Mouse (Mus musculus): ENCODE results near the gene Ttll10. TPM values are rescaled to one million over a fixed set of nuclear protein-coding genes. Genes with fewer than 3 reads are reported as not detected.
A peak's percentile ranks its signal among the peaks of the same experiment; 100 is the strongest.

Gene Ttll10
- polyA plus RNA-seq, 1 experiment, result not detected

- Histone ChIP-seq H3K27me3 (ENCODE audit: control insufficient read depth, insufficient read depth, low read length) (no peaks in the 10 kb centered on the region), H3K27ac (ENCODE audit: insufficient read depth, low read length) (no peak overlapping the region), H3K36me3 (ENCODE audit: control insufficient read depth, insufficient read depth, low read length) (no peaks in the 10 kb centered on the region), H3K4me1 (ENCODE audit: control insufficient read depth, insufficient read depth, insufficient read length) (peaks cover 6% of the 10 kb centered on the region; the same call in 1 of the 2 replicates), H3K4me3 (ENCODE audit: extremely low read depth, insufficient read depth, insufficient read length) (no peak overlapping the region)
- DNase-seq (ENCODE audit: low read depth in 1 of 2, low spot score in 2 of 2), result no peak
- WGBS, result 81% methylated on average over 5 of the region's 5 CpGs
- TF ChIP-seq POLR2A (IDR thresholded peaks at IDR 0.05; ENCODE audit: low read depth, low read length) (no peak), CTCF (IDR thresholded peaks at IDR 0.05; ENCODE audit: extremely low read depth, insufficient read depth, insufficient read length, insufficient replicate concordance) (no peak)
Observed at GRCm38 (mm10) chr4:156083348-156083747, 24.1 kb upstream of the Ttll10 start.

DNA sequence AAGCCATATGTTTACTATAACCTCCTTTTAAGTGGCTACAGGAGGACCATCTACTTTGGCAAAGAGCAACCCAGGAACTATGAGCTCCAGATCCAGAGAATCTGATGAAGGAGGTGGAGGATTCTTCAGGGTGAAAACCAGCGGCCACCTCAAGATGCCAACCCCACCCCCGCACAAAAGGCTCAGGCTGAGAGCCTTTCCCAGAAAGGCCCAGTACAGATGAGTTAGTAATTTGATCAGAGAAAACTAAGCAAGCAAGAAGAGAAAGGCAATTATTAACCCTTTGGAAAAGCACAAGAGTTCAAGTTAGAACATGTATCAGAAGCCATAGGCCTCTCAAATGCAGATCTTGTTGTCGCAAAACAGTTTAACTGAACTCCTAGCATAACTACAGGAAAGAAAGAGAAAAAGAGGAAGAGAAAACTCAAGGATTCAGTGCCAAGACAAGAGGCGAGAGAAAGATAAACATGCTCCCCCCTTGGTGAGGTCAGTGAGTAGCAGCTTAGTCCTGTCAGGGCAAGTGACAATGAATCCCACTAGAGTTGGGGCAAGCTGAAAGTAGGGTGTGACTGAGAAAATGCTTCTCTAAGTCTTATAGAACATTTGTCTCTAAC lies 23.5 kb upstream of the Ttll10 start:
- no peak overlapping the region for H3K4me3 ChIP-seq (ENCODE audit: extremely low read depth, insufficient read depth, insufficient read length)
- H3K36me3 ChIP-seq (ENCODE audit: control insufficient read depth, insufficient read depth, low read length), result no peaks in the 10 kb centered on the region
- 68% methylated on average over 4 of the region's 4 CpGs for WGBS
- no peak overlapping the region for H3K27ac ChIP-seq (ENCODE audit: insufficient read depth, low read length)
- H3K27me3 ChIP-seq (ENCODE audit: control insufficient read depth, insufficient read depth, low read length), result no peaks in the 10 kb centered on the region
- no peak for TF ChIP-seq POLR2A (IDR thresholded peaks at IDR 0.05; ENCODE audit: low read depth, low read length)
- TF ChIP-seq CTCF (IDR thresholded peaks at IDR 0.05; ENCODE audit: extremely low read depth, insufficient read depth, insufficient read length, insufficient replicate concordance), result no peak
- DNase-seq (ENCODE audit: low read depth in 1 of 2, low spot score in 2 of 2), result no peak
- H3K4me1 ChIP-seq (ENCODE audit: control insufficient read depth, insufficient read depth, insufficient read length), result peaks cover 9% of the 10 kb centered on the region

GRCm38 (mm10) chr4:156077499-156078301 lies 18.5 kb upstream of the Ttll10 start:
- DNase-seq (ENCODE audit: low read depth in 1 of 2, low spot score in 2 of 2), result peak; percentile 38 to 56
- peak; percentile 38 for TF ChIP-seq POLR2A (IDR thresholded peaks at IDR 0.05; ENCODE audit: low read depth, low read length)
- TF ChIP-seq CTCF (IDR thresholded peaks at IDR 0.05; ENCODE audit: extremely low read depth, insufficient read depth, insufficient read length, insufficient replicate concordance), result no peak
- Histone ChIP-seq H3K27me3 (ENCODE audit: control insufficient read depth, insufficient read depth, low read length) (no peaks in the 10 kb centered on the region), H3K4me1 (ENCODE audit: control insufficient read depth, insufficient read depth, insufficient read length) (peaks cover 5% of the 10 kb centered on the region), H3K27ac (ENCODE audit: insufficient read depth, low read length) (peak overlapping the region; percentile 65), H3K36me3 (ENCODE audit: control insufficient read depth, insufficient read depth, low read length) (no peaks in the 10 kb centered on the region), H3K4me3 (ENCODE audit: extremely low read depth, insufficient read depth, insufficient read length) (peak overlapping the region; percentile 63)
- WGBS, result 2% methylated on average over 58 of the region's 58 CpGs

DNA sequence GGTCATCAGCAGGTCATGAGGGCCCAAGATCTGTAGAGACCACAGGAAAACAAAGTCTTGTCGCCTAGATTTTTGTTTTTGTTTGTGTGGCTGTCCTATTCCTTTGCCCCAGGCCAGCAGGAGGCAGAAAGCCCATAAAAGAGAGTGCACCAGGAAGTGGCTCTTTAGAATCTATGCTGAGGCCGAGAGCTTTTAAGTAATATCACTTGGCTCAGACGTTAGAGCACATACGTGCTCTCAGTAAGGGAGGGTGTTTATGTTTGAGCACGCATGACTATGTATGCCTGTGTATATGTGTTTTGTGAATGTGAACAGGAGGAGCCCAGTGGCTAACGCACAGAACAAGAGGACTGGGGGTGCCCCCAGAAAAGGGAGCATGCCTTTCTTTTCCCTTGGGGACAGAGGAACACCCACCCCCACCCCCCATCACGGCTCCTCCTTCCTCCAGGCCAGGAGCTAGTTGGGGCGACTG lies 17.7 kb upstream of the Ttll10 start:
- 3% methylated on average over 8 of the region's 8 CpGs for WGBS
- peak overlapping the region; percentile 65 for H3K27ac ChIP-seq (ENCODE audit: insufficient read depth, low read length)
- peak overlapping the region; percentile 63 for H3K4me3 ChIP-seq (ENCODE audit: extremely low read depth, insufficient read depth, insufficient read length)
- H3K27me3 ChIP-seq (ENCODE audit: control insufficient read depth, insufficient read depth, low read length), result no peaks in the 10 kb centered on the region
- DNase-seq (ENCODE audit: low read depth in 1 of 2, low spot score in 2 of 2), result peak in 1 of 2 experiments; percentile 35
- no peak for TF ChIP-seq CTCF (IDR thresholded peaks at IDR 0.05; ENCODE audit: extremely low read depth, insufficient read depth, insufficient read length, insufficient replicate concordance)
- TF ChIP-seq POLR2A (IDR thresholded peaks at IDR 0.05; ENCODE audit: low read depth, low read length), result peak; percentile 42; the same call in 1 of the 2 replicates
- H3K36me3 ChIP-seq (ENCODE audit: control insufficient read depth, insufficient read depth, low read length), result no peaks in the 10 kb centered on the region
- H3K4me1 ChIP-seq (ENCODE audit: control insufficient read depth, insufficient read depth, insufficient read length), result peaks cover 5% of the 10 kb centered on the region

DNA sequence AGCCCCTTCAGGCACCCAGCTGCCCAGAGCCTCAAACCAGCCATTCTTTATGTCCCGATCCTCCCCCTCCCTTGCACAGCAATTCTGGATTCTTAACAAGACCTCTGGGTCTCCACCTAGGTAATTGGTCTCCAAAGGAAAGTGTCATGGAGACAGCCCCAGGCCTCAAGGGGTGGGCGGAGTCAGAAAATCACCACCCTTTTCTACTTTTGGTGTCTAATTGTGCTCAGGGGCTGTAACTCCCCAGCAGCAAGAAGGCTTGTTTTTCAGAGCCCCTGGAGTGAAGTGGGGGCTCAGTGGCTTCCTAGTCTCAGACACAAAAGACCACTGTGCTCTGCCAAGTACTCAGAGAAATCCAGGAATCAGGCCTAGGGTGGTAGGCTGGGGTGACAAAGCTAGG lies 11.5 kb upstream of the Ttll10 start:
- 50% methylated on average over 2 of the region's 2 CpGs for WGBS

GRCm38 (mm10) chr4:156070276-156070675 lies 11.1 kb upstream of the Ttll10 start:
- H3K4me3 ChIP-seq (ENCODE audit: extremely low read depth, insufficient read depth, insufficient read length), result no peak overlapping the region
- H3K27me3 ChIP-seq (ENCODE audit: control insufficient read depth, insufficient read depth, low read length), result no peaks in the 10 kb centered on the region
- H3K27ac ChIP-seq (ENCODE audit: insufficient read depth, low read length), result 0 out of 2 replicates have a peak overlapping the region, but pooled peaks have one; percentile 12
- H3K4me1 ChIP-seq (ENCODE audit: control insufficient read depth, insufficient read depth, insufficient read length), result peaks cover 24% of the 10 kb centered on the region; the same call in 1 of the 2 replicates
- peak in 1 of 2 experiments; percentile 25 for DNase-seq (ENCODE audit: low read depth in 1 of 2, low spot score in 2 of 2)
- TF ChIP-seq POLR2A (IDR thresholded peaks at IDR 0.05; ENCODE audit: low read depth, low read length), result no peak
- no peak for TF ChIP-seq CTCF (IDR thresholded peaks at IDR 0.05; ENCODE audit: extremely low read depth, insufficient read depth, insufficient read length, insufficient replicate concordance)
- no peaks in the 10 kb centered on the region for H3K36me3 ChIP-seq (ENCODE audit: control insufficient read depth, insufficient read depth, low read length)
- WGBS, result 11% methylated on average over 6 of the region's 6 CpGs

More for the DNA sequence above, 11.5 kb upstream of the Ttll10 start:
- 0 out of 2 replicates have a peak overlapping the region, but pooled peaks have one; percentile 12 for H3K27ac ChIP-seq (ENCODE audit: insufficient read depth, low read length)
- TF ChIP-seq CTCF (IDR thresholded peaks at IDR 0.05; ENCODE audit: extremely low read depth, insufficient read depth, insufficient read length, insufficient replicate concordance), result no peak
- TF ChIP-seq POLR2A (IDR thresholded peaks at IDR 0.05; ENCODE audit: low read depth, low read length), result no peak
- H3K27me3 ChIP-seq (ENCODE audit: control insufficient read depth, insufficient read depth, low read length), result no peaks in the 10 kb centered on the region
- peaks cover 24% of the 10 kb centered on the region; the same call in 1 of the 2 replicates for H3K4me1 ChIP-seq (ENCODE audit: control insufficient read depth, insufficient read depth, insufficient read length)
- no peak overlapping the region for H3K4me3 ChIP-seq (ENCODE audit: extremely low read depth, insufficient read depth, insufficient read length)
- no peak for DNase-seq (ENCODE audit: low read depth in 1 of 2, low spot score in 2 of 2)
- H3K36me3 ChIP-seq (ENCODE audit: control insufficient read depth, insufficient read depth, low read length), result no peaks in the 10 kb centered on the region
